Mouse (Mus musculus) small intestine, adult 2 months (tissue): Measurements from ENCODE around the gene Nckap1l.

ENCODE experiments used
- CTCF ChIP-seq: fragments of 200-500 bp; IDR thresholded peaks from 2 replicates; pipeline ENCODE4 v1.5.1; 2012; ENCODE audit warnings: low read depth, mild to moderate bottlenecking, control low read depth, inconsistent platforms, low read length, moderate library complexity, mixed read lengths; ENCODE audit not compliant: insufficient replicate concordance, insufficient read length; ENCODE audit errors: extremely low read depth
- POLR2A ChIP-seq: fragments of 200-500 bp; IDR thresholded peaks from 2 replicates; pipeline ENCODE4 v1.6.1; 2012; ENCODE audit warnings: low read depth, mild to moderate bottlenecking, control low read depth, inconsistent platforms, low read length, moderate library complexity

DNA sequence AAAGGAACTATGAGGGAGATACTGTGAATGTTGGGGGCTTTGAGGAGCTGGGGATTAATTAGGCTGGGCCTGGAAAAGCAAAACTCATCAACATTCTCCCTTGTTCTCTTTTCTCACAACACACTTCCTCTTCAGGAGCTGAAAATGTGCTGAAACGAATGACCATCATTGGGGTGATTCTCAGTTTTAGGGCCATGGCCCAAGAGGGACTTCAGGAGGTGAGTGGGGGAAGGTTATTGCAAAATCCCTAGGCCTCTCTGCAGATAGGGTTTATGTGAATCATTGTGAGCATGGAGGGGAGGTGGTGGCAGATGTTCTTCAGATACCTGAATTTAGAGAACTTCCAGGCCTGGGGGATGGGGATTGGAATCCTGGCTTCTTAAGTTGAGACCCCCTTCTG is 33.1 kb downstream of the Nckap1l start:
- no peak for TF ChIP-seq POLR2A
- no peak for TF ChIP-seq CTCF
